Mouse (Mus musculus) c-Kit-positive CD71-negative TER-119-negative erythroid progenitor cells, embryonic 14.5 days (primary cell): ENCODE results near the gene Tpsb2.

ENCODE experiments used
- DNase-seq: peaks from one replicate; pipeline ENCODE4 v3.0.0-alpha.2; 2013; ENCODE audit warnings: low read depth

Gene Tpsb2

GRCm38 (mm10) chr17:25366005-25366404 is at the start of gene Tpsb2:
Gene Tpsb2, plus strand, starts transcription at chr17:25366305.
- DNase-seq, result no peak

- no peak for DNase-seq
These were observed 47.8 kb upstream of the Tpsb2 start, which contains the start of gene Prss29 for GRCm38 (mm10) chr17:25318354-25318753. Gene Prss29, plus strand, starts transcription at chr17:25318654.

- DNase-seq, result no peak
These were observed 45.3 kb upstream of the Tpsb2 start for GRCm38 (mm10) chr17:25320819-25321218.

GRCm38 (mm10) chr17:25322930-25323329 is 43.2 kb upstream of the Tpsb2 start:
- no peak for DNase-seq

GRCm38 (mm10) chr17:25332321-25332720 is 33.8 kb upstream of the Tpsb2 start:
- DNase-seq, result no peak

GRCm38 (mm10) chr17:25333943-25334342 is 32.2 kb upstream of the Tpsb2 start:
- DNase-seq, result peak; percentile 47

GRCm38 (mm10) chr17:25338218-25338617 is 27.9 kb upstream of the Tpsb2 start:
- no peak for DNase-seq

GRCm38 (mm10) chr17:25340003-25340402 is 26.1 kb upstream of the Tpsb2 start:
- DNase-seq, result no peak

- DNase-seq, result no peak
These were observed 24.6 kb upstream of the Tpsb2 start for GRCm38 (mm10) chr17:25341490-25341889.

- no peak for DNase-seq
These were observed 20.6 kb upstream of the Tpsb2 start, which contains the start of gene Tpsab1 for GRCm38 (mm10) chr17:25345462-25345861. Gene Tpsab1, minus strand, starts transcription at chr17:25345562.

- no peak for DNase-seq
These were observed 4.8 kb upstream of the Tpsb2 start for GRCm38 (mm10) chr17:25361291-25361690.

- peak; percentile 13 for DNase-seq
These were observed 2.4 kb upstream of the Tpsb2 start for GRCm38 (mm10) chr17:25363726-25364125.

- no peak for DNase-seq
These were observed 2.9 kb downstream of the Tpsb2 start, which contains the start of gene Tpsg1 for GRCm38 (mm10) chr17:25368973-25369372. Gene Tpsg1, plus strand, starts transcription at chr17:25369273.

GRCm38 (mm10) chr17:25372491-25372890 is 6.4 kb downstream of the Tpsb2 start:
- DNase-seq, result no peak

GRCm38 (mm10) chr17:25374011-25374410 is 7.9 kb downstream of the Tpsb2 start:
- DNase-seq, result no peak

- DNase-seq, result no peak
These were observed 28.4 kb downstream of the Tpsb2 start for GRCm38 (mm10) chr17:25394526-25394925.

GRCm38 (mm10) chr17:25397804-25398519 is 31.9 kb downstream of the Tpsb2 start:
- DNase-seq, result peak; percentile 59

GRCm38 (mm10) chr17:25398520-25398838 is 32.4 kb downstream of the Tpsb2 start:
- no peak for DNase-seq

- peak; percentile 26 for DNase-seq
These were observed 34.3 kb downstream of the Tpsb2 start for GRCm38 (mm10) chr17:25400443-25400842.

GRCm38 (mm10) chr17:25401491-25401890 is 35.4 kb downstream of the Tpsb2 start:
- DNase-seq, result no peak

- no peak for DNase-seq
These were observed 36.1 kb downstream of the Tpsb2 start for GRCm38 (mm10) chr17:25402224-25402623.

- no peak for DNase-seq
These were observed 38.1 kb downstream of the Tpsb2 start for GRCm38 (mm10) chr17:25404190-25404589.

- DNase-seq, result no peak
These were observed 39.3 kb downstream of the Tpsb2 start for GRCm38 (mm10) chr17:25405224-25405895.
